Mouse (Mus musculus) adrenal gland, postnatal 4 days (tissue): ENCODE results near the gene Kcp. TPM values are rescaled to one million over a fixed set of nuclear protein-coding genes. Genes with fewer than 3 reads are reported as not detected.
A peak's percentile ranks its signal among the peaks of the same experiment; 100 is the strongest.

Experiments used
- DNase-seq, 2 experiments: peaks; one replicate each; pipeline ENCODE4 v3.0.0; 2021 to 2022; ENCODE audit warnings: low spot score in 2 of 2, mixed read lengths in 2 of 2
- total RNA-seq, 2 experiments: library from RNA; stranded (reverse); gene quantifications; 2 replicates each; pipeline ENCODE4 v1.2.3; 2021

Gene Kcp
- total RNA-seq, 2 experiments from 2014 or later: 9.0 to 14.2 TPM

DNA sequence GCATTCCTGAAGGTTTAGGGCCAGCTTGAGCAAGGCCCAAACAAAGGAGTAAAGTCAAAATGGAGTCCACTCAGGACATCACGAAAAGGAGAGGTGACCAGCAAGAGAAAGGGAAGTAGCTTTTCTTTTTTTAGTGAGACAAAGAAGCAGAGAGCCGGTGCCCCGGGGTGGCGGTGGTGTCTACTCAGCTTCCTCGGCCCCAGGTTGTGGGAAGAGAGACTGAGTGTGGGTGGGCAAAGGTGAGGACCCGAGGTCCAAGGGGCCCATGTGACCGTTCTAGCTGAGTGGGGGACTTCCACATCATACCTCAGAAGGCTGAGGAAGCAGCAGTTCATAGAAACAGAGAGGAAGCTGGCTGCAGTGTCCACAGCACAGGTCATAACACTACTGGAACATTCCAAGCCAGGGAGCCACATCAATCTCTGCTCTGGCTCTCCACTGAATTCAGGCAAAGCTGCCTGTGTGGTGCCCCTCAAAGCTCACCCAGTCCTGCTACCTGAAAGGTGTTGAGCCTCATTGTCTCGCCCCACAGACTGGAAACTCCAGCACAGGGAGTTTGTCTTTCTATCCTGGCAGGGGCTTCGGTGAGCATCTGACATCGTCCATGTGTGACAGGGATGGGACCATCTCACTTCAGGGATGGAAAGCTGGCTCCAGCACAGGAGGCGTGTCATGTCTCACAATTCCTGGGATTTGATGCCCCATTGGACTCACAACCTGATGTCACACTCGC lies 15.7 kb upstream of the Kcp start:
- DNase-seq: no peak

DNA sequence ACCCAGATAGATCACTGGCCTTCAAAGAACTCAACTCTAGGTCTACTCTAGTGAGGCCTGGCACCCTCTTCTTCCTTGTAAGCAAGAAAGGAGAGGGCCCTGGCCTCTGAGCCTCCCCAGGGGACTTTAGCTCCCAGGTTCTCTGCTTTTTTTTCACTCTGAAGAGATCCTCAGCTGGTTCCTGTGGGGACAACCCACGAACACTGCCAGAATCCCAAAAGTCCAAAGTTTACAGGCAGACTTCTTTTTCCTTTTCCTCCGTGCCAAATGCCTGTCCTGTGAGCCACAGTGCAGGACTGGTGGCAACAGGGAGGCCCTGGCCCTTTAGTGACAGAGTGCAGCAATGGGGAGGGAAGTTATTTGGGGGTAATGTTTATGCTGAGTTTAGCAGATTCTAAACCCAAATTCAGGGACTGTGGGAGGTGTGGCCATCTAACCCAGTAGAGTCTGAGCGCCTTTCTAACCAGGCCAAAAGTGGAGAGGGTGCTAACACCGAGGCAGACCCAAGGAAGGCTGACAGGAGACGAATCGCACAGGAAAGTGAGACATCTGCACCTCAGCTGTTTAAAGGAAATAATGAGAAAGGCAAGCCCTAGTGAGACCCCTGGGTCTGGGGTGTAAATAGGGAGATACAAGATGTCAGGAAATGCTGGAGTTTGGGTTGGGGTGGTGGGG lies 15.0 kb upstream of the Kcp start:
- DNase-seq: no peak

DNA sequence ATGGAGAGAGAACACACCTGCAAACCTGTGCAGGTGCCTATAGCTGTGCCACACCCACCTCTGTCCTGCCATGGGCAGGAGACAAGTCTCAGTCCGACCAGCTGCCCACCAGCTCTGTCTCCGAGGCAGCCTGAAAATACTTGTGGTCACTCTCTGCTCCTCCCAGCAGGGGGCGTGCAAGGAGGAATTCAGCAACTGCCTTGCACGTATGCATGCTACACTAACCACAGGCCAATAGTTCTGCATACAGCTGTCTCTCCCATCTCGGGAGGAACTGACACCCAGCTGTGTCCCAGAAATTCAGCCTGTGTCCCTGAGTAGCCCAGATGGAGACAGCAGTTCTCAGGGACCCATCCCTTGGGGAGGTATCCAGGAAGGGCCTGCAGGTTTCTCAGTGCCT lies 9.4 kb upstream of the Kcp start:
- peak; percentile 46 to 65 for DNase-seq

DNA sequence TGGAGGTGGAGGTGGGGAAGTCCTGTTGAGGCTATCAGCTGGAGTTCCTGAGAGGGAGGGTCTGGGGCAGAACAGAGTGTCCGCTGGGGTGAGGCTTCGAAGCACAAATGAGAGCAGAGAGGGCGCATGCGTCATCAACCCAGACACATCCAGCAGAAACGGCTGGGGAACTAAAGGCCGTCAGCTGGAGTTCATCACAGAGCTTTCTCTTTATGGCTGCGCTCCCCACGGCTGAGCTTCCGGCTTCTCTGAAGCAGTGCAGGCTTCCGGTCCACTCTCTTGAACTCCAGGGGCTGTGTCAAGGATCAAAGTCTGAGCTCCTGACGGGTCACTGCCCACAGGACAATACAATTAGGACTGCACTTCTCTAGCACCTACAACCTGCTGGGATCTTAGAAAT lies 5.5 kb upstream of the Kcp start:
- DNase-seq: no peak

DNA sequence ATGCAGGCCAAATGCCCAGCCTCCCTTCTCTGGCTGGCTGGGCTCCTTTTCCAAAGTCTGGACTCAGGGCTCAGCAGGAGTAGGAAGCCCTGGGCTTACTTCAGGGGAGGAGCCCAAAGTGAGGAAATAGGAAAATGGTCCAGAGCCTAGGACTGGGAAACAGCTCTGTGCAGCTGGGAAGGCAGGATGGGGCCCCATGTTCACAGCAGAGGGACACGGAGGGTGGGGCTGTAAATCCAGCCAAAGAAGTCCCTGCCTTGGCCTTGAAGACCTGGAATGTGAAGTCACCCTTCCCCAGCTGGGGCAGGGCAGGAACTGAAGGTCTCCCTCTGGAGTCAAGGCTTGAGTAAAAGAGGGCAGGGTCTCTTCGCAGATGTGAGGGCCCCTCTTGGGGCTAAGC lies 1.3 kb upstream of the Kcp start:
- no peak for DNase-seq

DNA sequence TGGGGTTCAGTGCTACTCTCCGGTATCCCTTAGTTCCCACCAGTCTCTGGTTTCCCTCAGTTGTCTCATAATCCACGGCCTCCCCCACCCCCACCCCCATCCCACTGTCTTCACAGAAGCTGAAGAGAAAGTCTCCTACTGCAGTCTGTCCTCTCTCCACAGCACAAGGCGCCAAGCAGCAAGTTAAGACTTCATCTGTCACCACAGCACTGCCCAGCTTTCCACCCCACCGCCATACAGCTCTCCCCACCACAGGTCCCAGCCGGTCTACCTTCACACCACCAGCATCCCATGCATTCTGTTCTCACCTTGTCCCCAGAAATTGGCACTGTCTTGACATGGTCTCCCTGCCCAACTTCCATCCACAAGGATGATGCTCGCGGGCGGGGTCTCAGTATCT lies 918 bp downstream of the Kcp start:
- no peak for DNase-seq

DNA sequence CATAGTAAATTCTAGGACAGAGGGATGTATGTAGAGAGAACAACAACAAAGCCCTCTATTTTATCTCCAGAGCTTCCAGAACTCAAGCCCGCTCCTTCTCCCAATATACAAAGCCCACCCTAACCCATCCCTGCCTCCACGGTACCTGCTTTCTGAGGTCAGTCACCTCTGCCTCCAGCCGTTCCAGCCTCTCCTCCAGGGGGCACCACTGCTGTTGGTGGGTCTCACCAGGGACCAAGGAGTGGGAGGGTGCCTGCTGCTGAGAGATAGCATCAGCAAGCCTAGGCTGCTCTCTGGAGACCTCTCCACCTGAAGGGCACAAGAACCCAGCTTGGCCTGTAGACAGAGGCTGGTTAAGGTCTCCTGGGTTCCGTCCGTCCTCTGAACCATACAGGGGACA lies 2.3 kb downstream of the Kcp start:
- no peak for DNase-seq

DNA sequence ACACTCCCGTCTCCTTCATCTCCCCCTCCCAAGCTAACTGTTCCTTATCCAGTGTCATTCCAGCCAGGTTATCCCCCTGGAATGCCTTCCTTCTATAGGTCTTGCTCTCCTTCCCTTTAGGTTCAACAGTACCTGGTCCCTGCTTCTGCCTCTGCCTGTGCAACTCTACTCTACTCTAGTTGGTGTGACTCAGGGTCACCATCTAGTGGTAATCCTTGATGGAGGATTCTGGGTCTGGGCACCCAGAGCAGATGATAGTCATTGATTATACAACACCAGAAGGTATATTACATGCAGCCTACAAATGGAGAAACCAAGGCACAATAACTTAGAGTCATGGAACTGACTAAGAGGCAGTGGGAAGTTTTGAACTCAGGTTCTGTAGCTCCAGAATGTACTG lies 6.2 kb downstream of the Kcp start:
- DNase-seq: no peak

DNA sequence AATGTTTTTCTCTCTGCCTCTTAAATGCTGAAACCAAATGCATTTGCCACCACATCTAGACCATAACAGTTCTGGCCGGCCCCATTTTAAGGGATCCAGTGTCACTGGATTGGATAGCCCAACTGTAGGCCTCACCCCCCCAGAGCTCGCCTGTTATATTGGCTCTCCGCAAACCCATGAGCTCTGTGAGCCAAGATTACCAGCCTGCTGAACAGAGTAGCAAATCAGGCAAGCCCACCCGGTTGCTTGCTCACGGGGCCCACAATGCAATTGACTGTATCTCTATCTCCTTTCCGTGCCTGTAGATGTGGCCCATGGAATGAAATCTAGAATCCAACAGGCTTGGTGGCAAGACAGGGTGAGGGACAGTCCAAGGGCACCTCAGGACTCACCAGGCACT lies 6.9 kb downstream of the Kcp start:
- DNase-seq: no peak

DNA sequence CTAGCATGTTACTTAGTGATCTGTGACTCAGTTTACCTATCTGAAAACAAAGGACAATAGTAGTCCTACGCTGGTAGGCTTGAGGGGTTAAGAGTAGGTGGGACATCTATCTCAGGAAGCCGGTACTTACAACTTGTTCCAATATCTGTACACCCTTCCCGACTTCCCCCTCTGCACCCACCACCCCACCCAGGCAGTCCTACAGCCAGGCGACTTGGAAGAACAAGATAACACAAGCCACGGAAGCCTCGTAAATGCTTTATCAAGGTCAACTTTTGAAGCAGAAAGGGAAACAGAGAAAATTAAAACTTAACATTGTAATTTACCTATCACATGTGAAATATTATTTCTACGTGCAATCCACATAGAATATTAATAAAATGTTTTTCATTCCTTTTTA lies 7.6 kb downstream of the Kcp start:
- DNase-seq: no peak

DNA sequence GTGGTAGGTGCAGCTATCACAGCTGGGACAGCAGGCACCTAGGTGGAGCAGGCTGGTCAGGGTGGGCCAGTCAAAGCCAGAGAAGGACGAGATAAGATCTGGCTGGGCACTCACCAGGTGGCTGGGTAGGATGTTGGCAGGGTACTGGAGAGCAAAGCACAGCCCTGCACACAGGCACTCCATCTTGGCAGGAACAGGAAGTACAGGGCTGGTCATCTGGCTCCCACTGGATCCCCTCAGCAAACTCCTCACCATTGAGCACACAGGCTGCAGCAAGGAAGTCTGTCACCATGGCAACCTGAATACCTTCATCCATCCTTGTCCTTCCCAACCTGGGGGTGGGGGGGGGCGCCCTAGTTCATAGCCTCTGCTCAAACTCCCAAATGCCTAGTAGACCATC lies 10.0 kb downstream of the Kcp start:
- no peak for DNase-seq

DNA sequence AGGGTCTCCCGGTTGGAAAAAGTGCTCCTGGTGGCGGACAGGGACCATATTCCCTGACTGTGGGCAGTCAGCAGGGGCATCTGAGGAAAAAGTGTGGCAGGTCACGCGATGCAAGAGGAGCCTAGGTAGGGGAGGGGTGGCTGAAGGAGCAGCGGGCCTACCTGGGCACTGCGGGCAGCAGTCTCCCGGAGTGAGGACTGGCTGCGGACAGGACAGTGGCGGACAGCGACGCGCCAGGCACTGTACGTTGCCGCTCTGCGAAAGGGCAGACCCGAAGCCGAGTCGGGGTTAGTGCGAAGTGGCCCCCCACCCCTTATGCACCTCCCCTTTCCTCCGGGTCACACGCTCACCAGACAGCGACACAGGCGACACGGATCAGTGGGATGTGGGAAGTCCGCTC lies 11.5 kb downstream of the Kcp start:
- DNase-seq: no peak

DNA sequence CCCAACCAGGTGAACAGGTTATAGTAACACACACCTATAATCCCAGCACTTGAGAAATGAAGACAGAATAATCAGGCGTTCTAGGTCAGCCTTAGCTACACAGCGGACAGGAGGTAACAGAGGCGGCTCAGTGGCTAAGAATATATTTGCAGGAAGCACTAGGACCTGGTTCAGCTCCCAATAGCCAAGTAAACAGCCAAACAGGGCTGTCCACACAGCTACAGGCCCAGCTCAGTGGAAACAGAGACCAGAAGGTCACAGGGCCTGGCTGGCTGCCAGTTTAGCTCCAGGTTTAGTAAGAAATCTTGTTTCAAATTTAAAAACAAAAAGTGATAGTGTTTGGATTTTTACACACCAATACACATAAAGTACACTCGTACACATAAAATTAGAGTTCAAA lies 13.7 kb downstream of the Kcp start:
- DNase-seq: no peak

DNA sequence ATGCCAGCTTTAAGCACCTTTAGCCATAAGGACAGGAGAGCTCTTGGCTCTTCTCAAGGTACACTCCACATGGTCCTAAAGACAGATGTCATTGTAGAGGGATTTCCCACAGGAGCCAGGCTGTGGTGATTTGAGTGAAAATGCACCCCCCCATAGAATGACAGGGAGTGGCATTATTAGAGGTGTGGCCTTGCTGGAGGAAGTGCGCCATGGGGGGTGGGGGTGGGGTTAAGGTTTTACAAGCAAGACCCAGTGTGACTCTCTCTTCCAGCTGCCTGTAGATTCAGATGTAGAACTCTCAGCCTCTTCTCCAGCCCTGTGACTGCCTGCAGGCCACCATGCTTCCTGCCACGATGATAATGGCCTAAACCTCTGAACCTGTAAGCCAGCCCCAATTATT lies 21.8 kb downstream of the Kcp start:
- no peak for DNase-seq

DNA sequence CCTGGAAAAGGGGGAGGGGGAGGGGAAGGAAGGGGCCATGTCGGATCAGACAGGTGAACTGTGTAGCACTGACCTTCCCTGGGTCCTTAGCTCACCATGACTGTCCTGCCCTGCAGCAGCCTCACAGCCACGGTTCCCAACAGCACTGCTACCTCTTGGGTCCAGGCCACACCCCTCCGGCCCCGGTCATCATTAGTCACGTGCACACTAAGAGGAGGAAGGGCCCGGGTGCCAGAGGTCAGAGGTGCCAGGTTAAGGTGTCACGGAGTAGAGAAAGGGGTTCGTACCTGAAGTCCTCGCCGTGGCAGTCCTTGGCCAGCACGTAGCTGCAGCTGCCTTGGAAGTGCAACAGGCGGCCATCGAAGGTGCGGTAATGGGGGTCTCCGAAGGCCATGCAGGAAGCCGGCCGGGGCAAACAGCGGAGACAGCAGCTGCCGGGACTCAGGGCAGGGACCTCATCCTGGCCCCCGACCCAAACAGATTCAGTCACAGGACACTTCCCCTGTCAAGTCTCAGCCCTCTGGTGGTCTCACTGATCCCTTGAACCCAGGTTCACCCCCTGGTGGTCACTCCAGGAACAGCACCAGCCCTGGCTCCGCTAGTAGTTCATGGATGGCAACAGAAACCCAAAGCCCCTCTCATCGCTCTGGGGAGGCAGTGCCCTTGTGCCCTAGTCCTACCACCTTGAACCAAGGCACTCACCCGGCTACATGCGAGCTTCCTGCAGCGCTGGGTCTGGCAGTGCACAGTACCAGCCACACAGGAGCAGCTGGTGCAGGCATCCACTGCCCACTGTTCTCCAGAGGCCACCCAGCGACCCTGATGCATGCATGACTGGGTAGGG lies 22.8 kb downstream of the Kcp start:
- peak; percentile 55 to 57 for DNase-seq

DNA sequence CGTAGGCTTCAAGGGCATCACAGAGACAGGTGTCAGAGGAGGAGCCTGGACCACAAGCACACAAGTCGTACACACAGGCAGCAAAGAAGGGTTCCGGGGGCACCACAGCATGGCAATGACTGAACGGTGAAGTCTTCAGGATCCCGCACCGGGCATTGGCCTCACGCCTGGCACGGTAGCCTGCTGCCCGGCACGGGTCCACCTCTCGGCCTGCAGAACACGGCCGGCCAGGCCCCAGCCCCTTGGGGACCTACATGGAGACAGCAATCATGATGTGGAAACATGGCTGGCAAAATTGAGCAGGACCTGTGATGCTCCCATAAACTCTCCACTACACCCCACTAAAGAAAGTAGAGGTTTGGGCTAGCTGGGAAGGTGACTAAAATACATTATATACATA lies 25.1 kb downstream of the Kcp start:
- DNase-seq: no peak

DNA sequence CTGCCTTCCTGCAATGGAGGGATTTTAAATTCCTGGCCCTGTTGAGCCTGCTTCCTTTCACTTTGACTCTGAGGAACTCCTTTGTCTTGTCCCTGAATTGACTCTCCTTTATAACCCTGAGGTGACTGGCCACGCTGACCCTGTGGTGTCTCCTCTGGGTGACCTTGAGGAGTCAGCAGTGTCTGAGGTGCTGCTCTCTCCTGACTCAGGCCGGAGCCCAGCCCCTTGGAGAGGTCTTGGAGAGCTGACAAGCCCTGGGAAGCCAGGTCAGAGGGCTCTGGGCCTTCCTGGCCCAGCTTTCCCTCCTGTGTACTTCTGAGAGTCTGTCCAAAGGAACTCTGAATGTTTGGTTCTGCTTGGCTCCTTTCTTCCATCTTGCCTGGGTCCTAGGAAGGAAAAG lies 33.0 kb downstream of the Kcp start:
- DNase-seq: no peak

DNA sequence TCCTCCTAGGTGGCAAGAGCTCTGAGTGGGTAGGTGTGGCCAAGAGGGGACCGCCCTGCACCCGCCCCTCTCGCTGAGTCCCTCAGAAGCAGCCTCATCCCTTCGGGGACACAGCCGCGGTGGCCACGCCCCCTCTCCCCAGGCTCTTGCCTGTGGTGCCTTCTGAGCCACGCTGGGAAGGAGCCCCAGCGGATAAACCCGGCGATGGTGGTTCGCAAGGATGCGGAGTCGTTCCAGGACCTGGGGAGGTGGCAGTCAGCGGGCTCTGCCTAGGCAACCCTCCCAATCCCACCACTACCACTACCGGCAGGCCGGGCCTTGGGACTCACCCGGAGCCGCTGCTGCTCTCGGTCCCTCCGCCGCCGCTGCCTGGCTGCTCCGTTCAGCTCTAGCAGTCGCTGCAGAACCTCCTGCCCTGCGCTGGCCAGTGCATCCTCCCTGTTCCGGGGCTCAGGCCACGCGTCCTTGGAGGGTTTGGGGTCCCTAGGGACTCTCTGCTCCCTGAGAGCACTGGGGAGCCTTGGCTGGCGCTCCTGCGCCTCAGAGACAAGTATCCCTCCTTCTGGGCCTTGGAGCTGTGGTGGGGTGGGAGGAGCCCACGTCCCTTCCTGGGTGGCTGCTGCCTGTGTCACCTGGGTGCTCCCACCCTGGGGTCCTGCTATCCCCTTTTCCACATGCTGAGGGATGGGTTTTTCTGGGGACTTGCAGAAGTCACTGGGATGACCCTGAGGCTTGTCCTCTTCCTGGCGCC lies 33.6 kb downstream of the Kcp start:
- peak; percentile 50 to 63 for DNase-seq

DNA sequence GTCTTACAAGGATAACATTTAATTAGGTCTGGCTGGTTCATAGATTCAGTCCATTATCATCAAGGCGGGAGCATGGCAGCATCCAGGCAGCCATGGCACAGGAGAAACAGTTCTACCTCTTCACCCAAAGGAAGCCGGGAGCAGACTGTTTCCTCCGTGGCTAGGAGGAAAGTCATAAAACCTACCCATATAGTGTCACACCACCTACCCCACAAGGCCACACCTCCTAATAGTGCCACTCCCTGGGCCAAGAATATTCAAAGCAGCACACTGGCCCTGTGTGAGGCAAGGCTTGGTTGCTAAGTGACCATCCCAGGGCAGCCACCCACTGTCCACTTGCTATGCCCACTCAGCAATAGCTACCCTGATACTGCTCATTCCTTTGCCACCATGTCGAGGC lies 36.6 kb downstream of the Kcp start, which contains the start of gene Atp6v1fnb:
Gene Atp6v1fnb, plus strand, starts transcription at position 301 of the 400 bp plus-strand sequence.
- DNase-seq: no peak

DNA sequence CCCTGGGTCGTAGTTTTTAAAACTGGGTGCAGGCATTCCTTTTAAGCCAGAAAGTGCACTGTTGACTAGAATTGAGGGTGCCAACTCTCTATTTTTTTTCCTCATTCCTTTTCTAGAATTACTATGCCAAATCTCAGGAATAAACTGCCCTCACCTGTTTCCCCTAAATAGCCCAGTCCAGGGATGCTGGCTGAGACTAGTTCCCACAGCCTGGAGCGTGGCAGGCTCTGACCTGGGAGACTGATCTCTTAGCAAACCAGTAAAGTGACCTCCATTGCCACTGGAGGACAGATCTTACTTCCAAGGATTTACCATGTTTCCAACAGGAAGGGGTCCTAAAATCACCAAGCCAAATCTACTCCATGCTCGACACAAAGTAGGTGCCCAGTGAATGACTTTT lies 38.9 kb downstream of the Kcp start:
- DNase-seq: no peak

DNA sequence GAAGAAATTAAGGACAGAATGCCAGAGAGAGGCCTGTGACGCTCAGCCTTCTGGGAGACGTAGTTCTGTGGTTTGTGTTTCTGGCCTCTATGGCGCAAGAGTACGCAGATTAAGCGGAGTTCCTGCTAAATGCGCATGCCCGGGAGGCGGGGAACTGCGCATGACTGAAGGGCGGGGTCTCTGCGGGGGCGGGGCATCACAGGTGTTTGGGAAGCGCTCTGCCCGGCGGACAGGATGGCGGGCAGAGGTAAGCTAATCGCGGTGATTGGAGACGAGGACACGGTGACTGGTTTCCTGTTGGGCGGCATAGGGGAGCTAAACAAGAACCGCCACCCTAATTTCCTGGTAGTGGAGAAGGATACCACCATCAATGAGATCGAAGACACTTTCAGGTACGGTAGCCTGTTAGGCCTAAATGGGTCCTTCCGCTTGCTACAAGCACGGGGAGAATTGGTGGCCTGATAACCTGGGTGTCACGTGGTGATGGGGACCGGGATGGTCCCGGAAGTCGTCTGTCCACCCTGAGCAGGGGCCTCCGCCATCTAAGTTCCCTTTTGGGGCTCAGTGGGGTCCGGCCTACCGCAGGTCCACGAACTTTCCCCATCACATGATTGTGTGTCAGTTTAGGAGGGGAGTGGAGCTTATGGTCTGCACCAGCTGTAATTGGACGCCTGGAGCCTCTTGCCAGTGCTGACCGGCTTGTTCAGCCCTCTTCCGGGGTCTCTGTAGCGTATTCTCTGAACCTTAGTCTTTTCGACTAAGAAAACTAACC lies 40.0 kb downstream of the Kcp start, which contains the start of gene Atp6v1f:
Gene Atp6v1f, plus strand, starts transcription at position 136 of the 772 bp plus-strand sequence.
- DNase-seq: peak; percentile 75 to 87
